Mouse (Mus musculus) ovary, postnatal 10 days (tissue): ENCODE results near the gene Daam1.

Experiments
- DNase-seq: peaks from one replicate; pipeline ENCODE4 v3.0.0; 2022; ENCODE audit warnings: low spot score

The Daam1 gene

GRCm38 (mm10) chr12:71969941-71970629 is 139.2 kb downstream of the Daam1 start:
- no peak for DNase-seq

- DNase-seq: no peak
Observed at GRCm38 (mm10) chr12:71970791-71971654, 140.1 kb downstream of the Daam1 start.

- DNase-seq: no peak
Observed at GRCm38 (mm10) chr12:71972126-71972525, 141.2 kb downstream of the Daam1 start.

GRCm38 (mm10) chr12:71972619-71973266 is 141.9 kb downstream of the Daam1 start:
- DNase-seq: no peak

GRCm38 (mm10) chr12:71973577-71973976 is 142.7 kb downstream of the Daam1 start:
- no peak for DNase-seq

GRCm38 (mm10) chr12:71975626-71976025 is 144.7 kb downstream of the Daam1 start:
- DNase-seq: no peak

GRCm38 (mm10) chr12:71976361-71976960 is 145.6 kb downstream of the Daam1 start:
- DNase-seq: no peak

GRCm38 (mm10) chr12:71977364-71977763 is 146.5 kb downstream of the Daam1 start:
- DNase-seq: no peak

- no peak for DNase-seq
Observed at GRCm38 (mm10) chr12:71978513-71979352, 147.9 kb downstream of the Daam1 start.

GRCm38 (mm10) chr12:71980166-71980565 is 149.3 kb downstream of the Daam1 start:
- DNase-seq: no peak

- DNase-seq: no peak
Observed at GRCm38 (mm10) chr12:71980746-71981145, 149.9 kb downstream of the Daam1 start.

GRCm38 (mm10) chr12:71981250-71981649 is 150.4 kb downstream of the Daam1 start:
- DNase-seq: no peak

GRCm38 (mm10) chr12:71981791-71982190 is 150.9 kb downstream of the Daam1 start:
- no peak for DNase-seq

GRCm38 (mm10) chr12:71983102-71983715 is 152.3 kb downstream of the Daam1 start:
- DNase-seq: no peak

GRCm38 (mm10) chr12:71987161-71987560 is 156.3 kb downstream of the Daam1 start:
- no peak for DNase-seq

GRCm38 (mm10) chr12:71987885-71988284 is 157.0 kb downstream of the Daam1 start:
- no peak for DNase-seq

- DNase-seq: no peak
Observed at GRCm38 (mm10) chr12:71989596-71989995, 158.7 kb downstream of the Daam1 start.

GRCm38 (mm10) chr12:71992599-71993210 is 161.8 kb downstream of the Daam1 start:
- no peak for DNase-seq

GRCm38 (mm10) chr12:71995831-71996230 is 165.0 kb downstream of the Daam1 start:
- no peak for DNase-seq

GRCm38 (mm10) chr12:71996920-71997319 is 166.0 kb downstream of the Daam1 start:
- no peak for DNase-seq

- DNase-seq: no peak
Observed at GRCm38 (mm10) chr12:71997364-71997763, 166.5 kb downstream of the Daam1 start.
